Mouse (Mus musculus) WW6 (cell line): ENCODE results near the gene Slc22a2.
"Not testable (repeated sequence)": the region's sequence is repeated elsewhere in the genome, so short reads cannot be mapped to it uniquely, and the experiment has no call there.

Source experiments
- DNase-seq: peaks from one replicate; pipeline ENCODE4 v3.0.0-alpha.2; 2013; ENCODE audit warnings: low read depth, low spot score

Gene Slc22a2

DNA sequence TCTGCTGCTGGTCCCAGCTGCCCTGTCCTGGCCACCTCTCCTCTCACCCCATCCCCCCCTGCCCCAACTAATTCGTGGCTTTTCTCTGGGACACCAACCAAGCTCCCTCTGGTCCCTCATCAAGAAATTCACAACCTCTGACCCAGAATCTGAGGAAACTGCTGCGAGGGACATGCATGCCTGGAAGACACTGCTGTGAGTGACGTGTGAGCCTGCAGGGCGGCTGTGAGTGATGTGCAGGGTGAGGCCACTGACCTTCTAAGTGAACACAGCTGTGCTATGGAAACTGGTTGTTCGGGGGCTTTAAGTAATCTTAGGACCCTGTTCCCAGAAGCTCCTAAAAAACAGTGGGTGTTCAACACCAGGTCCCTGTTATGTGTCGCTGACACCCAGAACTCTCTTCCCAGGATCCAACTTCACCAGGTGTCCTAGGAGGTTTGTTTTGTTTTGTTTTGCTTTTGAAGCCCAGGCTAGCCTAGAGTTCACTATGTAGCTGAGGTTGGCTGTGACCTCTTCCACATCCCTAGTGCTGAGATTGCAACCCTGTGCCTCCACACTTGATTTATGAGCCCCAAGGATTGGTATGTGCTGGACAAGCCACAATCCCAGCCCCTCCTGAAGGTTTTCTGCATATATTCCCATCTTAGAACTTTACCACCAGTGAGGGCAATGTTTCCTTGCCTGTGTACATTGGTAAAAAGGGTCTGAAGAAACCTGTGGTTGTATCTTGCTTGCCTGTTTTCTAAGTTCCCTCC lies 47.2 kb downstream of the Slc22a2 start:
- DNase-seq = no peak

DNA sequence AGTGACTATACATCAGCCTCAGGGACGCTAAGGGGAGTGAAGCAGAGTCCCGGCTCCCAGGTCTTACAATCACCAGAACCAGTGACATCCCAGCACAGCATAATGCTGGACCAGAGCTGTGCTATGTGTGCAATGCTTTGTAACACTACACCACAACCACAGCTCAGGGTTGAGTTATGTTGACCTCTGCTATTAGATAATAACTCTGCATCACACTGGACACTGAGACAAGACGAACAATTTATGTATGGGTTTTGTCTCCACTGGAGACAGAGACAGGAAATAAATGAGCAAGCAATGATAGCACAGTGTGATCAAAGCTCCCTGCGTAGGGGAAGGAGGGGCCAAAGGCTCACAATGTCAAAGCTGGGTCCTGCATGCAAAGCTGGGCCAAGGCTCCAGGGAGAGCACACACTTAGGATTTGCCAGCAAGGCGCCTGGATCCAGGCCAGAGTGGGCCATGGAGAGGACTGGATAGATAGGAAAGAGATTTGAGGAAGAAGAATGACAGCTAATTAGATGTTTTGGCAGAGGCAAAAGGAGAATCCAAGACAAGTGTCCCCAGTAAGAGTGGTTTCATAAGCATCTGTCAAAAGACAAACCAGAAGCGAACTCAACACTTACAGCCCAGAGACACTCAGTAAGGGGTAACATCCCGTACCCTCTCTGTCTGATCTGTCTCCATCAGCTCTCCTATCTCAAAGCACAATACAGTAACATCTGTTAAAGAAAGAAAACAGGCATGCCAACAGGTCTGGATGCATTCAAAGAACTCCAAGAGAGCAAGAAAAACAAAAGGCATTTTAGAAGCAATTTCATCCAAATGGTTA lies 48.1 kb downstream of the Slc22a2 start:
- DNase-seq = no peak

DNA sequence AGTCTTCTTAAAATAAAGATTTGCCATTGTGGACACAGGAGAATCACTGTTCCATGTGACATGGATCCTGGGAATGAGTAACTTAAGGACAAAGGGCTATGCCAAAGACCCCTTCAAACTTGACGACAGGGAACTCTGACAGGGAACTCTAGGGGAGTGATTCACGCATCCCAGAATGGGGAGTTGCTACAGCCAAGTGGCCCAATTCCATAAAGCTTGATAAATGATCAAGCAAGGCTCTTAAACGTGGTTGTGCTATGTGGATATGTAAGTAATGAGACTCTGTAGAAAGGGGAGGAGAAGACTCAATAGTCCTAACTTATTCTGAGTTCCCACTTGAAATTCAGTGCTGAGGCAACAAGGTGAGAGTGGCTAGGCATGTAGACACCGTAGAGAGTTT lies 50.9 kb downstream of the Slc22a2 start:
- DNase-seq = no peak

DNA sequence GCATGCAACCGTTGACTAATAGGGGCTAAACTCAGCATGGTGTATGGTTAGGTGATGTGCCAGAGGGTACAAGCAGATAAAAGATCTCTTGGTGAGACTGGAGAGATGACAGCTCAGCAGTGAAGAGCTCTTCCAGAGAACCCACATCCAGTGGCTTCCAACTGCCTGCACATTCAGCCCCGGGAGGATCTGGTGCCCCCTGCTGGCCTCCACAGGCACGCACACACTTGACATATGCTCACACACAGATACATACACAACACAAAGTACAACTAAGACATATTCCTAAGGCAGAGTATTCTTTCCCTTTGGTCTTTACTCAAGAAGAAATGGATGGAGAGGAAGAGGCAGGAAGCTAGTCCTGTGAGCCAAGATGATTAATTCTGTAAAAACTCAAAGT lies 55.7 kb downstream of the Slc22a2 start:
- no peak for DNase-seq

DNA sequence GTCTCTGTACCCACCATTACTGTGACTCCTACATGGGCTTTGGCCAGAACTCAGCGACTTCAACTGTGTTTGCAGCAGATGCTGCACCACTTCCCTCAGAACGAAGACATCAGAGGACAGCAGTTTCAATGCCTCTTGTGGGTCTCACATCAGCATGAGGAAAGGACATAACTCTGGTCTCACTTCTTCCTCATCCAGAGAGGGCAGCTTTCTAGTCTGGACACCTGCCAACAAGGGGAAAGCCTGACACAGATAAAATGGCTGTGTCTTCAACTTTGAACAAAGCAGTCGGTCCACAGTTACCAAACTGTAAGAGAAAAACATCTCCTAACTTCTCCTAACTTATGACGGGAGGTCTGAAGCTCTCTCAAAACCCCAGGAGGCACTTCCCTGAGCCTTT lies 57.2 kb downstream of the Slc22a2 start:
- no peak for DNase-seq

DNA sequence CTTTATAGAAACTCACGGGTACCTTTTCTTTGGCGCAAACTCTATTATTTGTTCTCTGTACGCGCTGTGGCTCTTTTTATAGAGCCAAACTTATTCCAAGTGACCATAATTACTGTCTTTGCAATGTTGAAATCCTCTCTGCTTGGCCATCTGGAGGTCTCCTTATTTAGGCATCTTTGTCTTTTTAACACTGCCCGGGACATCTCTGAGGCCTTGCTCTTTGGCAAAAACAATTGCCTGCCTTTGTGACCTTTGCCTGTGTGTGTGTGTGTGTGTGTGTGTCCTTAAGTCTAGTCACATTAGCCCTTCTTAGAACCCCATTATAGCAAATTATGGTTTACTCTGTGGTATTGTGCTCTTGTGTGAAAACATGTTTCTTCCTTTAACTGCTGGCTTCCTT lies 61.5 kb downstream of the Slc22a2 start:
- no peak for DNase-seq

DNA sequence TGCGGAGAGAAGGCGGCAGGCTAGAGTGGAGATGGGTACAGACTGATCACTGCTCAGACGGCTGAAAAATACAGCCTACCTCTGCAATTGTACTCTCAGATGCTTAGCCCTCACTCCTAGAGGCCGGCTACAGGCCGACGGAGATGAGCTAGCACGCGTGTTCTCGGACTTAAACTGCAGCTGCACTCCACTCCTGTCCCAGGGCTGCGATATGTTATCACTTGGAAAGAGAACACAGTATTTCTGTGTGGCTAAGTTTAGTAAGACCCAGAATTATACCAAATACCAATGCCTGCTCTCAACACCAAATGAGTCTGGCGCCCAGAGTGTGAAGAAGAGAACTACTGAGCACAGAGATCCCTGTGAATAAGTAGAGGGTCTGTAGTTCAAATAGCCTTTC lies 68.7 kb downstream of the Slc22a2 start:
- DNase-seq = no peak

DNA sequence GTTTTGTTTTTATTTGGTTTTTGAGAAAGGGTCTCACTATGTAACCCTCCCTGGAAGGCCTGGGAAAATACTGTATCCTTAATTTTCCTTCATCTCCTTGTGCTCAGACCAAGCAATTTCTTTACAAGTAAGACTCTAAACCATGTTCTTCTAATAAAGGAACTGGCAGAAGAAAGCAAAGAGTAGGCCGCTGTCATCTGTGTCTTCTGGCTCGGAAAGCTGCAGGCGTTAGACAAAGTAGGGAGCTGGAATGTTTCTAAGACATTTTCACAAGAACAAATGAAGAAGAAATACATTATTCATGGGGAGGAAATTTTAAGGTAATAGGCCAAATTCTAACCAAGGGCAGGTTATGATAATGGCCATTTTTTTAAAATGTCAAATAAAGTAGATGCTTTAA lies 70.1 kb downstream of the Slc22a2 start:
- DNase-seq = no peak

DNA sequence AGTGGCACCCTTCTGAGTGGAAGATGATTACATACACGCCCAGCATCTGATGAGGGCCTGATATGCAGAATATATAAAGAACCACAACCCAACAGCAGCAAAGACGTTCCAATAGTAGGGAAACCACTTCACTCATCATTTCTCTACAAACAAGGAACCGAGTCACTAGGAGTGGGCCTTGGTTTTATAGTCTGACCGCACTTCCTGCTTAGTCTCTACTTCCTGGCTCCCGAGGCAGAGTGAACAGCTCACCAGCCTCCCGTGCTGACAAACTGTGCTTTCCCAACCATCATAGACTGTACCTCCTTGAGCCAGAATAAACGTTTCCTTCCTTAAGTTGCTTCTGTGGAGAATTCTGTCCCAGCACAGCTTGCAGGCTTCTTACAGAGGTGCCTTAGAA lies 71.9 kb downstream of the Slc22a2 start:
- DNase-seq = no peak

DNA sequence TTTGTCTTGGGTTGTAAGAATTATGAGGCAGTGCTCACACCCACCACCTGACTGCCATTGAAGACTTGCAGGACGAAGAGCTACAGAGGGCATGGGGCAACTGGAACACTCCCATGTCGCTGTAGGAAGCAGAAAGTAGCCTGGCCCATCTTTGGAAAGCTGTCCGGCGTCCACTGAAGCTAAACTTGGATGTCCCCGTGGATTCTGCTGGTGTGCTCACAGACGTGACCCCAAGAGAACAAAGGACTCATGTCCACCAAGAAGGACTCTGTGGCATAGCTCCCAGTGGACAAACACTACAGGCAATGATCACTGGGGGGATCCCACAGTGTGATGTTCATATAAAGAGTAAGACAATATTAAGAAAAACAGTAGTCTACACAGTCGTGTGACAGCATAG lies 74.9 kb downstream of the Slc22a2 start:
- no peak for DNase-seq

DNA sequence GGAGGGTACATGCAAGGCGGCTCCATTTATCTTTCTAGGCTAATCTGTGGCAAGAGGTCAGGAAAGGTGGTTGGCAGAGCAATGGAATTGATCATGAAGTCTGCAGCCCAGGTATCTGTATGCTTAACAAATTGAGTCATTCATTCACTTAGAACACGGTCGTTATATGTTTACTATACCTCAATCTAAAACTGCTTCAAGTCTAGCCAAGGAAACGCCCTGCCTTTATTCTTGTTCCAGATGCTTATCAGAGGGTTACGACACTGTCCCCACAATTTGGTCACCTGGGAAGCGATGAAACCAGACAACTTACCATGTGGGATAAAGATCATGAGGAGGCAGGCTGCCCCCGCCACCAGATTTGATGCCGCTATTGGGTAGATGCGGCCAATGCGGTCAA lies 75.3 kb downstream of the Slc22a2 start:
- DNase-seq = no peak

DNA sequence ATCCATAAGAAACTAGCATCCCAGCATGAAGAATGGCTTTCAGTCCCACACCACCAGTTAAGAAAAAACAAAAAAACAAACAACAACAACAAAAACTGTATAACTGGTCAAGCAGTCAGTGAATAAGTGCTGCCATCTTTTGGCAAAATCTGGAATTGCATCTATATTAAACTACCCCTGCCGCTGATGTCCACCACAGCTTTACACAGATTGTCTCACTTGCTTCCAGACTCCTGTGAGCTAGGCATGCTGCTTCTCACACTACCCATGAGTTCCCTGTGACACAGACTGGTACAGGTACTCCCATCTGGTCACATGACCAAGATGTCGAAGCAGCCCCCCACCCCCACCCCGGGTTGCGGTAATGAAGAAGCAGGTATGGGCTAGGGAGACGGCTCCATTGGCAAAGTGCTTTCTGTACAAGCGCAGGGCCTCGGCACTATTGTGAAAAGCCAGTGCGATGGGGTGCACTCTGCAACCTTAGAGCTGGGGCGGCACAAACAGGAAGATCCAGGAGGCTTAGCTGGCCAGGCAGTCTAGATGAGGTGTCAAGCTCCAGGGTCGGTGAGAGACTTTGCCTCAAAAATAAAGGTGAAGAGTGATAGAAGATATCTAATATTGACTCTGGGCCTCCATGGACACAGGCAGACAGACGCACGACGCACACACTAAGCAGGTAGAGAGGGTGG lies 76.8 kb downstream of the Slc22a2 start:
- no peak for DNase-seq

DNA sequence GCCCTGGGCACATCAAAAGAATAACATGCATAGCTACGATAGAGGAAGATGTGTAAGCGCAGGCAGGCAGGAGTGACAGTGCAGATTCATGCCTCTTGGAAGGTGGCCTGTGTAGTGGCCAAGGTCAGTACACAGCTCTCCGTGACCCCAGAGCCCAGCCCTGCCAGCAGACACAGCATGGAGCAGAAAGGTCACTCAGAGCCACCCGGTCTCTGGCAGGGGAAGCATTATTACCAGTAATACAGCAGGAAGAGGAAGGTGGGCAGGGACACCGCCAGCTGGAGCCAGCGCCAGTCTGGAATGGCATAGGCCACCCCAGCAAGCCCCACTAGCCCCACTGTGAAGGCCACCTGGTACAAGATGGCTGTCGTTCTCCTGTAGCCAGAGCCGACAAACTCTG lies 80.2 kb downstream of the Slc22a2 start:
- no peak for DNase-seq

DNA sequence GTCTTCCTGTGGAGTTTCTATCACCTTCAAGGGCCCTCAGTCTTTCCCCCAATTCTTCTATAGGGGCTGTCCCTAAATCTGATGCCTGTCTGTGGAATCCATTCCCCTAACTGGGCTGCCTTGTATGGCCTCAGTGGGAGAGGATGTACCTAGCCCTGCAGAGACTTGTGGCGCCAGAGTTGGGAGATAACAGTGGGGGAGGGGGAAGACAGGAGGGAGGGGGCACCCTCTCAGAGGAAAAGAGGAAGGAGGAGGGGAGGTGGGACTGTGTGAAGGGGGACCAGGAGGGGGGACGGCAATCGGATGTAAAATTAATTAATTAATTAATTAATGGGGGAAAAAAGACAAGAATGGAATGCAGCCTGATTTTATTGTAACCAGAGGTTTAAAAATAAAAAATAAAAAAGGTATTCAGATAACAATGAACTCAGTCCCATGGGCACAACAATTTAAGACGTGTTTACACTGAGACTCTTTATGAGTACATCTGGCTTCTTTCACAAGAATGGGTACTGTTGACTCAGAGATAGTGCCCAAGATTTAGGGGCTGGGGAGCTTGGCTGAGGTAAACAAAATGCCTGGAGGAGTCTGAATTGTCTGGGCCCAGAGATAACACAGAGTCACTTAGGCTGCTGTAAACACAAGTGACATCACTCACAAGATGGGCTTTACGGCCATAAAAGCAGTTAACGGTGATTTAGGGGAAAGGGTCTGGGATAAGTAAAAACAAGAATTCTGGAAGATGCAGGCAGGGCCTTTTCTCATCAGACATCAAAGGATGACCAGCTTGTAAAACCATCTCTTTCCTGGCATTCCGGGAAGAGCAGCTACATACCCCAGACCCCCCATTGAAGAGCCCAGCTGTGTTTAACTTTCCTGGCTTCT lies 84.8 kb downstream of the Slc22a2 start:
- no peak for DNase-seq

DNA sequence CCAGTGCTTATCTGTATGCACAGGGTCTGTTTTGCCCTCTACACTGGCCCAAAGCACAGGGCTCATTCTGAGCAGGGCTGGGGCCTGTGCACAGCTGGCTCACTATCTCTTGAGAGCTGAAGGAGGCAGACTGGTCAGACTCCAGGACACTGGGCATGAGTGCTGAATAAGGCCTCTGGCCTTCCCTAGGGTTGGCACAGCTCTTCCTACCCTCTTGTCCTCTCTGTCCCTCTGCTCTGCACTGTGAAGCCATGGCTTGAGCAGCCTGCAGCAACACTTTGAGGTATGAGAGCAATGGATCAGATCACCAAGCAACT lies 85.4 kb downstream of the Slc22a2 start:
- no peak for DNase-seq

DNA sequence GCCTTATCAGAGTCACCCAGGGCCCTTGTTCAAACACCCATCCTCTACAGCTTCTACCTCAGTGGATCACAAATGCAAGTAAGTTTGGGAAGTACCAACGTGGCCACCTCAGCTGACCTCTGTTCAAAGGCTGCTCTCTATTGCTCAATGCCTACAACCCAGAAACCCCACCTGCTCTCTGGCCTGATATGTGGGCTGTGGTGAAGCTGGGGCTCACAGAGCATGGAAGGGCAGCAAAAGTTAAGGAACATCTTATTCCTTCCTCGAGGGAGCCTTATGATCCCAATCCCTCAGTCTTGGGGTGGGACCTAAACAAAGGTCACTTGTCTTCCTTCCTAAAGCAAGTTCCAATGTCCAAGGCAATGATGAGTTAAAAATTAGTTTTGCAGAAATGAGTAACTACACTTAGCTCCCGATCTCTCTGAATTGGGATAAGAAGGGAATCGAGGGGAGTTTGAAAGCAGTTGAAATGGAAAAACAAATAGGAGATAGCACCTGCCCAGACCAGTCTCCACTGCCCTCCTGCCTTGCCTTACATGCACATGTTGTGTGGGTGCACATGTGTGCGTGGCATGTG lies 87.2 kb downstream of the Slc22a2 start:
- no peak for DNase-seq

DNA sequence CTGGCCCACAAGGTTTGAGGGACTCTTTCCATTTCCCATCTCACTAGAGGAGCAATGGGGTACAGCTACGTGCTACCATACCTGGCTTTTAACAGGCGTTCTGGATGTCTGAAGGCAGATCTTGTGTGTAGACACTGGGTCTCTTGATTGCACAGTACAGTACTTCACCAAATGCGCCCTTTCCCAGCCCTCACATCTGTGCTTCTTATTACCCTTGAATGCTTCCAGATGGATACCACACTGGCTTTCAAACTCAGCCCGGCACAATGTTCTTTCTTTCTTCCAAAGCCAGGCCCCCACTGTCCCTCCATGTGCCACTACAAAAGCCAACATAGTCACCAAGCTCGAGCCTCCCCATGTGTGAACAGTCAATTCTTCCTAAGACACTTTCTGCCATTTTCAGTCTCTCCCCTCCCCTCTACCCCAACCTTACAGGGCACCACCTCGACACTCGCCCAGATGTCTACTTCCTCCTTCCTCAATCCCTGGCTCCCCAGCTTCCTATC lies 88.4 kb downstream of the Slc22a2 start:
- DNase-seq = no peak

DNA sequence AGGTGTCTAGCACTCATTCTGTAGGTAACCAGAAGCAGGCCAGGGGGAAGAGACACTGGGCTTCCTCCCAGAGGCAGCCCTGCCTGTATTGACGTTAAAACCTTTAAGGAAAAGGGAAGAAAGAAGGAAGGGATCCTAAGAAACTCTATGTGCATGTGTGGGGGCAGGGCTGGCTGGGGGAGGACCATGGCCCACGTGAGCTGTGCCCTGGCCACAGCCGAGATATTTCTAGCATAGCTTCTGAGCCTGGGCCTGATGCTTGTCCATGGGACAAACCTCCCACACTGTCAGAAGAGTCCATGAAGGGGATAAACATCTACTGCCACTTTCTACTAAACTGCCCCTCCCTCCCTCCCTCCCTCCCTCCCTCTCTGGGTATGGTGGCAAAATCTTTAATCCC lies 89.9 kb downstream of the Slc22a2 start:
- no peak for DNase-seq

DNA sequence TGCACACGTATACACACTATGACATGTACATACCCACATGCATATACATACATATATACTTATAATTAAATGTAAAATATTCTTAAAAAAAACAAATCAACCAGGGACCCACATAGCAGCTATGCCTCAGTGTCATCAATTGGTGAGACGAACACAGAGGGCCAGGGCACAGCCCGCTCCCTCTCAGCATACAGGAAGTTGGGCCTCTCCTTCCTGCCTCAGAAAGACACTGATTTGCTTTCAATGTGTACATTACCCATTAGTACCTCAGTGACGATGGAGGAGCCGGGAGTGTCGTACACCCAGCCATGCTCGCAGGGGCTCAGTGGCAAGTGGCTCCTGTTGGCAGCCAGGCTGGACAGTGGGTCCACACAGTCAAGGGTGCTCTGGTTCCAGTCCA lies 91.0 kb downstream of the Slc22a2 start:
- not testable (repeated sequence) for DNase-seq

DNA sequence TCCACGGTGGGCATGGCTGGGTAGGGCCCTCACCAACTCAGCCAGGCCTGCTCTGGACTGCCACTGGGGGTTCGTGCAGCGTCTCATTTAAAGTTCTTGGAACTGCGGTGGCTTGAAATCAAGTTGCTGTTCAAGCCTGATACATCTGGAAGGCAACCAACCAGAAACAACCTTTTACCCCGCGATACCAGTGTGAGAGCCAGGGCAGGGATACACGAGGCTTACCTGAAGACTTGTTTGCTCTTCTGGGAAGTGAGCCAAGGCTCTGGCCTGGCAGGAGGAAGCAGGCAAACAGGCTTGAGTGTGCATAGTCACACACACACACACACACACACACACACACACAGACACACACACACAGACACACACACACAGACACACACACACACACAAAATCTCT lies 91.7 kb downstream of the Slc22a2 start, which contains the start of gene Slc22a1:
Slc22a1 (minus strand) TSS at position 184 of the 400 bp plus-strand sequence.
- no peak for DNase-seq

DNA sequence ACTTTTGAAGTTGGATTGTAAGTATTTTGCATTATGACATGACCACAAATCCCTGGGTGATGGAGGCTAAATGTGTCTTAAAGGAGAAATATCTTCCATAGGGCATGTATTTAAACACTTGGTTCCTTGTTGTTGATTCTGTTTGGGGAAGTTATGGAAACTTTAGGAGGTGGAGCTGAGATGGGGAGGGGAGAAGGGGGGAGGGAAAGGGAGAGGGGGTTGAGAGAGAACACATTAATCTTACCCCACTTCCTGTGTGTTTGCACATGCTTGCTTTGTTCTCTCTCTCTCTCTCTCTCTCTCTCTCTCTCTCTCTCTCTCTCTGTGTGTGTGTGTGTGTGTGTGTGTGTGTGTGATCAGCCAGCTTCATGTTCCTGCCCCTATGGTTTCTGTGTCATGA lies 93.2 kb downstream of the Slc22a2 start:
- no peak for DNase-seq
